Mouse (Mus musculus) hindbrain, embryonic 10.5 days (tissue): ENCODE measurements around the gene Naa80. TPM values are rescaled to one million over a fixed set of nuclear protein-coding genes. Genes with fewer than 3 reads are reported as not detected.

Source experiments
- DNase-seq: peaks from one replicate; pipeline ENCODE4 v3.0.0-alpha.2; 2017; ENCODE audit warnings: low spot score
- H3K27ac ChIP-seq: fragments of 300-500 bp; sonication (generic); 2 replicates; pipeline ENCODE4 v1.5.1; 2016; ENCODE audit warnings: mild to moderate bottlenecking, moderate library complexity
- H3K27me3 ChIP-seq: fragments of 300-500 bp; sonication (generic); 2 replicates; pipeline ENCODE4 v1.6.1; 2016; ENCODE audit warnings: mild to moderate bottlenecking; ENCODE audit not compliant: poor library complexity, insufficient read depth, severe bottlenecking
- H3K36me3 ChIP-seq: fragments of 300-500 bp; sonication (generic); 2 replicates; pipeline ENCODE4 v1.6.1; 2016; ENCODE audit warnings: mild to moderate bottlenecking, moderate library complexity
- H3K4me1 ChIP-seq: fragments of 300-500 bp; sonication (generic); replicated peaks from 2 replicates; pipeline ENCODE4 v1.6.1; 2016; ENCODE audit warnings: mild to moderate bottlenecking
- H3K4me3 ChIP-seq: fragments of 300-500 bp; sonication (generic); 2 replicates; pipeline ENCODE4 v1.5.1; 2016; ENCODE audit warnings: mild to moderate bottlenecking, moderate library complexity
- H3K9me3 ChIP-seq: fragments of 300-500 bp; sonication (generic); 2 replicates; pipeline ENCODE4 v1.6.1; 2016; ENCODE audit warnings: mild to moderate bottlenecking, moderate library complexity
- WGBS: fragments of 180-500 bp; shearing (Covaris S2); methylation state at CpG from one replicate; pipeline ENCODE4 v1.1.7; 2016; 5-methylcytosine and 5-hydroxymethylcytosine counted together
- polyA plus RNA-seq: library from polyadenylated mRNA; unstranded; fragments of >200 nt; fragmentation: Nextera tagmentation; extraction: Ambion mirVana; gene quantifications from 2 replicates; pipeline ENCODE4 v1.2.1, GENCODE M21; 2016

Gene Naa80
- polyA plus RNA-seq, result 19.2 and 20.8 TPM in 2 replicates

DNA sequence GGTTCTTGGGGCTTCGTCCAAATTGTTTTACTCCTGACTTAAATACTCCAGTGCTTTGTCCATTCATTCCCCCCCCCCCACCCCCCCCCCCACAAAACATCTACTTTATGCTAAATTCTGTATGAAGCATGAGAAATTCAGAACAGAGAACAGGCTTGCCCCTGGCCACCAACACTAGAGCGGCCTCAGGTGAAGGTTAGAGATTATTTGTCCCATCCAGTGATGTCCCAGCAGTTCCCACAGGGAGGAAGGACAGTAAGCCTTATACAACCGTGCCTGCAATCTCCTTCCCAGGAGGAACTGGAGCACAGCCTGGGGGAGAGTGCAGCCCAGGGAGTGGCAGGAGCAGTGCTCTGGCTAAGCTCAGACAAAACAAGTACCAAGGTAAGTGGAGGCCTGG is at the start of gene Naa80:
Gene Naa80 (plus strand): TSS at position 301 of the 400 bp plus-strand sequence.
- no peak for DNase-seq
- Histone ChIP-seq H3K36me3 (peaks cover 30% of the 10 kb centered on the region), H3K27ac (peak within 1 kb of the TSS; percentile 93; the same call in 1 of the 2 replicates), H3K27me3 (no peaks in the 10 kb centered on the region), H3K9me3 (no peaks in the 10 kb centered on the region; the same call in 1 of the 2 replicates), H3K4me3 (0 out of 2 replicates have a peak within 1 kb of the TSS, but pooled peaks have one; percentile 70), H3K4me1 (peaks cover 78% of the 10 kb centered on the region)
- WGBS, result 88% methylated on average over 3 of the region's 3 CpGs

DNA sequence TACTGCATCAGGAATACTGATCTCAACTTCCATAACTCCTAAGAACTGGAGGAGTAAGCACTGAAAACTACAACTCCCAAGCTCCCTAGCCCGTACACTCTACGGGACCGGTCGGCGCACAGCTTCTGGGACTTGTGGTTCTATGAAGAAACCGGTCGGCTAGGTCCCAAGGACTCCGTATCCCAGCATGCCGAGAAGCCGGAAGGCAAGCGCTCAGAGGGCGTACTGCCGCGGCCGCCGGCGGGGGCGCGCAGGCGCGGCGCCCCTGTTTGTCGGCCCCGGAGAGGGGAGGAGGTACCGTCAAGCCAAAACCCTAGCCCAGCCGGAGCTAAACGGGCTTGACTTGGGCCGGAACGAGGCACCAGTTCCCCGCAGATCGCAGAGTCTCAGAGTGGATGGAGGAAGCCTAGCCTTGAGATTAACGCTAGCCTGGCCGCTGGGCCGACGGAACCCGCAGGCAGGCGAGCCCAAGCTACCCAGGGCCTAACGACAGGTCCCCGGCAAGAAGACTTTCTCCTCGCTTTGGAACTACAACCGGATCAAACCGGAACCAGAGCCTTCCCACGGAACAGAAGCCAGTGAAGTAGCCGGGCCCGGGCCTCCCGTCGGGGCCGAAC is 44.8 kb upstream of the Naa80 start, which contains the start of gene Tmem115:
Gene Tmem115 (plus strand): TSS at position 155 of the 617 bp plus-strand sequence.
- H3K27me3 ChIP-seq, result peaks cover 16% of the 10 kb centered on the region; the same call in 1 of the 2 replicates
- no peaks in the 10 kb centered on the region for H3K9me3 ChIP-seq
- H3K4me1 ChIP-seq, result peaks cover 38% of the 10 kb centered on the region
- WGBS, result under 1% methylated on average over 48 of the region's 48 CpGs
- H3K27ac ChIP-seq, result peak within 1 kb of the TSS; percentile 88
- H3K4me3 ChIP-seq, result peak within 1 kb of the TSS; percentile 94
- peaks cover 21% of the 10 kb centered on the region for H3K36me3 ChIP-seq
- peak; percentile 92 for DNase-seq

DNA sequence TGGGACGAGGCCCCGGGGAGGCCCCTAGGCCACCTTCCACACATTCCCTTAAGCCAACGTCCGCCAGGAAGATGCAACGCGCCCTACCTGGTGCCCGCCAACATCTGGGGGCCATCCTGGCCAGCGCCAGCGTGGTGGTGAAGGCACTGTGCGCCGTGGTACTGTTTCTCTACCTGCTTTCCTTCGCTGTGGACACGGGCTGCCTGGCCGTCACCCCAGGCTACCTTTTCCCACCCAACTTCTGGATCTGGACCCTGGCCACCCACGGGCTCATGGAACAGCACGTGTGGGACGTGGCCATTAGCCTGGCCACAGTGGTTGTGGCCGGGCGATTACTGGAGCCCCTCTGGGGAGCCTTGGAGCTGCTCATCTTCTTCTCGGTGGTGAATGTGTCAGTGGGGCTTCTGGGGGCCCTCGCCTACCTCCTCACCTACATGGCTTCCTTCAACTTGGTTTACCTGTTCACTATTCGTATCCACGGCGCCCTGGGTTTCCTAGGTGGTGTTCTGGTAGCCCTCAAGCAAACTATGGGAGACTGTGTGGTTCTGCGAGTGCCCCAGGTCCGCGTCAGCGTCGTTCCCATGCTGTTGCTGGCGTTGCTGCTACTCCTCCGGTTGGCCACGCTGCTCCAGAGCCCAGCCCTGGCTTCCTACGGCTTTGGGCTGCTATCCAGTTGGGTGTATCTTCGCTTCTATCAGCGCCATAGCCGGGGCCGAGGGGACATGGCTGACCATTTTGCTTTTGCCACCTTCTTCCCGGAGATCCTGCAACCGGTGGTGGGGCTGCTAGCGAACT is 44.1 kb upstream of the Naa80 start:
- Histone ChIP-seq H3K27ac (peak overlapping the region; percentile 88), H3K9me3 (no peaks in the 10 kb centered on the region), H3K27me3 (peaks cover 12% of the 10 kb centered on the region; the same call in 1 of the 2 replicates), H3K36me3 (peaks cover 28% of the 10 kb centered on the region), H3K4me1 (peaks cover 38% of the 10 kb centered on the region), H3K4me3 (peak overlapping the region; percentile 94)
- peak; percentile 35 for DNase-seq
- WGBS, result 1% methylated on average over 40 of the region's 40 CpGs

DNA sequence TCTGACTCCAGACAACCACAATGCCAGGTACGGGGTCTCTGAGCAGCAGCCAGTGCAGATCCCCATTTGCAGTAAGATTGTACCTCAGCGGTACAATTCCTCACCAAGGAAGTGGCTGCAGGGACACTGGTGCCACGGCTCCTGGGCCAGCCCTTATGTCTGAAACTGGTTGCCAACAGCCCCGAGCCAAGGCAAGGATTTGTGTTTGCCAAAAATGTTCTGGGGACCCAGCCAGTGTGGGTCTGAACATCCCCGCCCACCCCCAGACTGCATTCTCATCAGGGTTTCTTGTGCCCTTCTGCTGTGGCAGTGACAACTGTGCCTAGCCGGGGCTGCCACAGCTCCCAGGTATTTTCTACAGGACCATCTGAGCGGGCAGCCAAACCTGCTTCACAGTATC is 40.5 kb upstream of the Naa80 start:
- Histone ChIP-seq H3K27me3 (no peaks in the 10 kb centered on the region), H3K36me3 (peaks cover 39% of the 10 kb centered on the region), H3K9me3 (no peaks in the 10 kb centered on the region), H3K27ac (no peak overlapping the region), H3K4me3 (no peak overlapping the region; the same call in 1 of the 2 replicates), H3K4me1 (peaks cover 64% of the 10 kb centered on the region)
- DNase-seq, result no peak
- 95% methylated on average over 7 of the region's 7 CpGs for WGBS

DNA sequence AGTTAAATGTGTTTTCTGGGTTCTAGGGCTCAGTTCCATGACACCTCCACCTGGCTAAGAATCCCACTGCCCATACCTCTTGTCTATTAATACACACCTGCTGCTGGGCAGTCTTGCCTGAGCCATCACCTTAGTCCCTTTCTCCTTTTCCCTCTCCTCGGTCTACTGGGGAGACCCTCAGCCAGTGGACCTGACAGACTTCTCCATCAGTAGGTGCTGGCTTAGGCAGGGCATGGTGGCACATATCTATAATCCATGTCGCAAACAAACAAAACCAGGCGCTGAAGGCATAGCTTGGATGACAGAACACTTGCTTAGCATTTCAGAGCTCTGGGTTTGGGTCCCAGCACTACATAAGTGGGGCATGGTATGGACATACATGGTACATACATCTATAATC is 40.0 kb upstream of the Naa80 start:
- no peak overlapping the region for H3K27ac ChIP-seq
- H3K4me1 ChIP-seq, result peaks cover 69% of the 10 kb centered on the region
- H3K4me3 ChIP-seq, result no peak overlapping the region
- WGBS, result 93% methylated on average over 3 of the region's 3 CpGs
- H3K27me3 ChIP-seq, result no peaks in the 10 kb centered on the region
- H3K9me3 ChIP-seq, result no peaks in the 10 kb centered on the region
- no peak for DNase-seq
- H3K36me3 ChIP-seq, result peaks cover 44% of the 10 kb centered on the region

DNA sequence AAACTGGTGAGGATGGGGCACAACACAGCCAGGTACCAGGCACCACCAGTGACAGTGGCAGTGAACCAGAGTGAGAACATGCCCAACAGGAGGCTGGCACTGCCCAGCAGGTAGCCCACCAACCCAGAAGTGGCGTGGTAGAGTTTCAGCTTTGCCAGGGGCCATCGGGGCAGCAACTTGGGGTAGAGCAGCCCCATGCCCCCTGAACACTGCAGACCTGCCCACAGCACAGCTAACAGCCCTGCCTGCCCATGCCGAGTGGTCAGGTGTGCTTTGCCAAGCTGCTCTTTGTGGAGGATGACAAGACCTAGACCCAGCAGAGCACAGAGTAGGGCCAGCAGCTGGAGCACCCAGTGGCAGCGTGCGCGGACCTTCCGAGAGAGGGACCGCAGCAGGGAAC is 38.7 kb upstream of the Naa80 start:
- H3K36me3 ChIP-seq, result peaks cover 56% of the 10 kb centered on the region
- no peak overlapping the region for H3K27ac ChIP-seq
- H3K4me3 ChIP-seq, result peak overlapping the region; percentile 73; the same call in 1 of the 2 replicates
- H3K27me3 ChIP-seq, result no peaks in the 10 kb centered on the region
- 94% methylated on average over 8 of the region's 8 CpGs for WGBS
- no peak for DNase-seq
- H3K9me3 ChIP-seq, result no peaks in the 10 kb centered on the region
- peaks cover 62% of the 10 kb centered on the region for H3K4me1 ChIP-seq

DNA sequence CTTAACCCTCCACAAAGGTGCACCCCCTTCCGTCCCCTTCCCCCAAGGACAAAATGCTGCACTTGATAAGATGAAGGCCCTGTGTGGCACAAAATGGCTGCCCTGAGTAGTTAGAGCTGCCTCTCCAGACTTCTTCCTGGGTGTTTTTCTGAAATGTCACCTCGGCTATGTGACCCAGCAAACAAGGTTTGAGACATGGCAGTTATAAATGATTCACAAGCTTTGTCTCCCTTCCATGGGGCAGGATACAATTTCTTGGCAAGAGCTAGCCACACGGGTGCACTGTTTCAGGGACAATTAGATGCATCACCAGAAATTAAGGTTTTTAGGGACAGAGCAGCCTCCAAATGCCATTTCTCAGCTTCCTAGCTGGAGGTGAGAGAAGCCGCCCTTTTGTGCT is 38.3 kb upstream of the Naa80 start:
- Histone ChIP-seq H3K4me3 (peak overlapping the region; percentile 73), H3K27me3 (no peaks in the 10 kb centered on the region), H3K9me3 (no peaks in the 10 kb centered on the region), H3K36me3 (peaks cover 61% of the 10 kb centered on the region), H3K4me1 (peaks cover 59% of the 10 kb centered on the region), H3K27ac (no peak overlapping the region)
- WGBS, result 80% methylated on average over 4 of the region's 4 CpGs
- no peak for DNase-seq

DNA sequence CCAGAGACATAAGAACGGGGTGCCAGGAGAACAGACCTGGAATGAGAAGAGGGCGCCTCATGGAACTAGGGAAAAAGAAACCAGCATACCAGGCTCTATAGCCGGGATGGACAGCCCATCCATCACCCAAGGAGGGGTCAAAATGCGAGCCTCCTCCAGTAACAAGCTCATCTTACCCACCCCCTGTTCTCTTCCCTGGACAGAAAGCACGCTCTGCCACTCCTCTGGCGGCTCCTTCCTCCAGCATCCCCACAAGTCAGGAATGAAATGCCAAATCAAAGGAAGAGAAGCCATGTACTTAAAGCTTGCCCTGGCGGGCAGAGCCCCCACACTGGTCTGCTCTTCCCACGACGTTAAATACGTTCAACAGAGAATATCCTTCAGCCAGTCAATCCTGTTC is 37.7 kb upstream of the Naa80 start:
- peaks cover 58% of the 10 kb centered on the region for H3K4me1 ChIP-seq
- H3K4me3 ChIP-seq, result peak overlapping the region; percentile 73
- H3K27me3 ChIP-seq, result no peaks in the 10 kb centered on the region
- WGBS, result 40% methylated on average over 10 of the region's 10 CpGs
- no peak for DNase-seq
- no peaks in the 10 kb centered on the region for H3K9me3 ChIP-seq
- peaks cover 61% of the 10 kb centered on the region for H3K36me3 ChIP-seq
- H3K27ac ChIP-seq, result peak overlapping the region; percentile 90; the same call in 1 of the 2 replicates

DNA sequence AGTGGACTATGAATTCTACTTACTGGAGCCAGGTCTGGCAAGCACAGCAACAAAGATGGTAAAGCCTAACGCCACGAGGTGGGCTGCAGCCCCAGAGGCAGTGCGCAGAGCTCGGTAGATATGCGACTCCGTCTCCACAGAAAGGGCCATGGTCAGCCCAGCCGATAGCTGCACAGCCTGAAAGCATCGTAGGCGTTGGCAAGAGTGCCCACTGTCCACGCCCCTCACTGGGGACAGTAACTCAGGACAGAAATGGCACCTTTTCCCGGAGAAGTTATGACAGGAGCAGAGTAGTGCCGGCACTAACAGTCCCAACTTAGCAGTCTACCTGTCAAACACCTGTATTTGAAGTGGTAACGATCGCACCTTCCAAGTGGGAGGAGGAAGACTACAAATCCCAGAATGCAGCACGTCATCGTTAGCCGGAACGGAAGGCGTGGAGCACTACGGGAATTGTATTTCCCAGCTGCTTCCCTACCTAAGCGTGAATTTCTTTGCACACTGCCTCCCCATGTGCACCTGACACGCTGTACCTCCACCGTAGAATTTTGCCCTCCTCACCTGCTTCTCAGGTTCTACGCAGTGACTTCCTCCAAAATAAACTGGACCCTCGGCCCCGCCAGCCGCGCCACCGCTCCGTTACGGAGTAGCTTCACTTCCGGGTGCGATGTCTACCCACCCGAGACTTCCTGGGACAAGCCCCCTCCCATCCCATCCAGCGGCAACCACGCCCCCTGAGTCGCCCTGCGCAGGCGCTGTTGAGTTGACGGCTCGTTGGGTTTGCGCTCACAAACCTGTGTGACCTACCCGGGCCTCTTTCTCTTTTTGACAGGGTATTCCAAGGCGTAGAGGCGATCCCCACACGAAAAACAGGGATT is 37.0 kb upstream of the Naa80 start, which contains the start of the genes Cyb561d2 and Nprl2:
Gene Cyb561d2 (minus strand): TSS at position 720 of the 878 bp plus-strand sequence.
Gene Nprl2 (plus strand): TSS at position 753 of the 878 bp plus-strand sequence.
- peaks cover 55% of the 10 kb centered on the region for H3K4me1 ChIP-seq
- peak; percentile 96 for DNase-seq
- H3K9me3 ChIP-seq, result no peaks in the 10 kb centered on the region
- WGBS, result under 1% methylated on average over 46 of the region's 46 CpGs
- peak within 1 kb of the TSS; percentile 90 for H3K27ac ChIP-seq
- peaks cover 57% of the 10 kb centered on the region for H3K36me3 ChIP-seq
- H3K4me3 ChIP-seq, result peak within 1 kb of the TSS; percentile 73
- H3K27me3 ChIP-seq, result no peaks in the 10 kb centered on the region

DNA sequence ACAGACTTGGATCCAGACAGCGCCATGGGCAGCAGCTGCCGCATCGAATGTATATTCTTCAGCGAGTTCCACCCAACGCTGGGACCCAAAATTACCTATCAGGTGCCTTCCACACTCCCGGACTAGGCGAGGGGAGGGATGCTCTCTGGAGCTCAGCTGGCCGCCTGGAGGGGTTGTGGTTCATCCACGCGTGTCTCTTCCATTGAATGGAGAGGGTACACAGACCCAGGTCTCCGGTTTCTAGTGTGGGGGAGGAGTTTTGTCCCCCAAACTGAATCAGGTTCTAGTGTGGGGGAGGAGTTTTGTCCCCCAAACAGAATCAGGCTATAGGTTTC is 36.4 kb upstream of the Naa80 start:
- Histone ChIP-seq H3K27ac (peak overlapping the region; percentile 90), H3K9me3 (no peaks in the 10 kb centered on the region), H3K4me3 (peak overlapping the region; percentile 73), H3K4me1 (peaks cover 55% of the 10 kb centered on the region), H3K36me3 (peaks cover 56% of the 10 kb centered on the region), H3K27me3 (peaks cover under 1% of the 10 kb centered on the region; the same call in 1 of the 2 replicates)
- 1% methylated on average over 11 of the region's 11 CpGs for WGBS
- no peak for DNase-seq

DNA sequence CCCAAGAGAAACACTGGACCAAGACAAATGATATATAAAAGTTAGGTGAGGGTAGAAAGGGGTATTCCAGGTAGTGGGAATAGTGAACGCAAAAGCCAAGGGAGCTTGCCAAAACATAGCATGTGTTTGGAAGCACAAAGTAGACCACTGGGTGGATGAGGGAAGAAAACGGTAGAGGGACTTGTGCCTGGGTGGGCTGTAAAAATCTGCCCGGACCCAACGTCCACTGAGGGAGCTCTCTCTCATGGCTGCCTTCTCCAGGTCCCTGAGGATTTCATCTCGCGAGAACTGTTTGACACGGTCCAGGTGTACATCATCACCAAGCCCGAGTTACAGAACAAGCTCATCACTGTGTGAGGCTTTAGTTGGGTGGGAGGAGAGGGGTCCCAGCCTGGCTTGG is 36.0 kb upstream of the Naa80 start:
- 54% methylated on average over 8 of the region's 8 CpGs for WGBS
- H3K9me3 ChIP-seq, result no peaks in the 10 kb centered on the region
- H3K27ac ChIP-seq, result peak overlapping the region; percentile 90; the same call in 1 of the 2 replicates
- peaks cover 55% of the 10 kb centered on the region for H3K4me1 ChIP-seq
- peaks cover 52% of the 10 kb centered on the region for H3K36me3 ChIP-seq
- peaks cover 5% of the 10 kb centered on the region; the same call in 1 of the 2 replicates for H3K27me3 ChIP-seq
- H3K4me3 ChIP-seq, result peak overlapping the region; percentile 73
- no peak for DNase-seq

DNA sequence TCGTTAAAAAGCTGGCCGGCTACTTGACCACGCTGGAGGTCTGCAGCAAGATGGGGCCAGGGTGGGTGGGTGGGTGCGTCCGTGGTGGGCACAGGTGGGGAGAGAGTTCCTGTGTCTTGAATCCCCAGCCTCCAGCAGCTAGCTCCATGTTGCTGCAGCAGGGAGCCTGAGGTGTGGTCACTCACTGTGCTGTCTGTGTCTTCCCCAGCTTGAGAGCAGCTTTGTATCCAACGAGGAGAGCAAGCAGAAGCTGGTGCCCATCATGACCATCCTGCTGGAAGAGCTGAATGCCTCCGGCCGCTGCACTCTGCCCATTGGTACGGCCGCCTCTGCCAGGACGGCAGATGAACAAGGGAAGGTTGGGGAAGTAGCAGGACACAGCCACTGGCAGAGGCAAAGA is 35.4 kb upstream of the Naa80 start:
- 86% methylated on average over 11 of the region's 11 CpGs for WGBS
- Histone ChIP-seq H3K9me3 (no peaks in the 10 kb centered on the region), H3K36me3 (peaks cover 47% of the 10 kb centered on the region), H3K4me1 (peaks cover 57% of the 10 kb centered on the region), H3K4me3 (peak overlapping the region; percentile 73), H3K27ac (no peak overlapping the region; the same call in 1 of the 2 replicates), H3K27me3 (peaks cover 10% of the 10 kb centered on the region)
- no peak for DNase-seq
